Mouse (Mus musculus) cerebellum, adult 2 months (tissue): ENCODE data around the gene Hsd17b6. TPM values are rescaled to one million over a fixed set of nuclear protein-coding genes. Genes with fewer than 3 reads are reported as not detected.

ENCODE experiments used
- DNase-seq, 2 experiments: peaks; one replicate each; pipeline ENCODE4 v3.0.0; 2021
- H3K27ac ChIP-seq: fragments of 200-500 bp; 2 replicates; pipeline ENCODE4 v1.5.1; 2012; ENCODE audit warnings: low read length, control low read depth, inconsistent platforms; ENCODE audit not compliant: insufficient read depth
- H3K27me3 ChIP-seq: fragments of 200-500 bp; 2 replicates; pipeline ENCODE4 v1.6.1; 2012; ENCODE audit warnings: inconsistent platforms, mild to moderate bottlenecking, low read length, moderate library complexity; ENCODE audit not compliant: control insufficient read depth, insufficient read depth
- H3K4me1 ChIP-seq: fragments of 200-500 bp; 2 replicates; pipeline ENCODE4 v1.6.1; 2011; ENCODE audit warnings: low read length; ENCODE audit not compliant: control insufficient read depth, insufficient read depth
- H3K4me3 ChIP-seq: fragments of 200-500 bp; replicated peaks from 2 replicates; pipeline ENCODE3; 2011; ENCODE audit warnings: mild to moderate bottlenecking, low read depth, low read length, control low read depth; ENCODE audit not compliant: insufficient read depth
- CTCF ChIP-seq: fragments of 200-500 bp; IDR thresholded peaks from 2 replicates; pipeline ENCODE4 v1.5.1; 2011; ENCODE audit warnings: low read depth, mild to moderate bottlenecking, control low read depth, low read length, moderate library complexity, borderline replicate concordance; ENCODE audit not compliant: insufficient read depth
- POLR2A ChIP-seq: fragments of 200-500 bp; IDR thresholded peaks from 2 replicates; pipeline ENCODE4 v1.6.1; 2011; ENCODE audit warnings: low read length, control low read depth, borderline replicate concordance; ENCODE audit not compliant: insufficient read depth
- WGBS: fragments of 180-500 bp; shearing (Covaris S2); methylation state at CpG from one replicate; pipeline ENCODE4 v1.1.7; 2018; 5-methylcytosine and 5-hydroxymethylcytosine counted together
- polyA plus RNA-seq: library from polyadenylated mRNA; depleted of rRNA; stranded (reverse); fragments of >200 nt; gene quantifications from 2 replicates; pipeline ENCODE4 v1.2.3, GENCODE M21; 2012

Gene Hsd17b6
- polyA plus RNA-seq, 1 experiment, result not detected

- no peak for DNase-seq
- 88% methylated on average over 3 of the region's 3 CpGs for WGBS
- H3K27me3 ChIP-seq, result no peaks in the 10 kb centered on the region
- TF ChIP-seq CTCF (no peak), POLR2A (no peak)
- H3K4me3 ChIP-seq, result no peak overlapping the region
- H3K4me1 ChIP-seq, result peaks cover 5% of the 10 kb centered on the region
- H3K27ac ChIP-seq, result no peak overlapping the region
These were observed 35.1 kb upstream of the Hsd17b6 start for GRCm38 (mm10) chr10:128042466-128042865.

GRCm38 (mm10) chr10:128041636-128042035 is 34.2 kb upstream of the Hsd17b6 start:
- H3K4me1 ChIP-seq, result peaks cover 5% of the 10 kb centered on the region
- no peaks in the 10 kb centered on the region for H3K27me3 ChIP-seq
- WGBS, result 64% methylated on average over 4 of the region's 4 CpGs
- H3K4me3 ChIP-seq, result no peak overlapping the region
- no peak for DNase-seq
- TF ChIP-seq CTCF, result no peak
- no peak for TF ChIP-seq POLR2A
- H3K27ac ChIP-seq, result no peak overlapping the region

- TF ChIP-seq POLR2A (no peak), CTCF (no peak)
- Histone ChIP-seq H3K27ac (no peak overlapping the region), H3K4me3 (no peak overlapping the region), H3K4me1 (peaks cover 5% of the 10 kb centered on the region), H3K27me3 (no peaks in the 10 kb centered on the region)
- WGBS, result 82% methylated on average over 5 of the region's 5 CpGs
- DNase-seq, result no peak
These were observed 32.9 kb upstream of the Hsd17b6 start for GRCm38 (mm10) chr10:128040293-128040692.

GRCm38 (mm10) chr10:128039858-128040257 is 32.4 kb upstream of the Hsd17b6 start:
- peaks cover 5% of the 10 kb centered on the region for H3K4me1 ChIP-seq
- no peak overlapping the region for H3K27ac ChIP-seq
- WGBS, result 55% methylated on average over 3 of the region's 3 CpGs
- no peaks in the 10 kb centered on the region for H3K27me3 ChIP-seq
- no peak overlapping the region for H3K4me3 ChIP-seq
- TF ChIP-seq CTCF (no peak), POLR2A (no peak)
- DNase-seq, result no peak

- Histone ChIP-seq H3K27ac (no peak overlapping the region), H3K4me1 (peaks cover 5% of the 10 kb centered on the region), H3K27me3 (no peaks in the 10 kb centered on the region), H3K4me3 (no peak overlapping the region)
- WGBS, result 62% methylated on average over 5 of the region's 5 CpGs
- no peak for DNase-seq
- TF ChIP-seq CTCF, result no peak
- TF ChIP-seq POLR2A, result no peak
These were observed 31.8 kb upstream of the Hsd17b6 start for GRCm38 (mm10) chr10:128039167-128039566.

- no peaks in the 10 kb centered on the region for H3K27me3 ChIP-seq
- 48% methylated on average over 3 of the region's 3 CpGs for WGBS
- no peak overlapping the region for H3K27ac ChIP-seq
- H3K4me3 ChIP-seq, result no peak overlapping the region
- H3K4me1 ChIP-seq, result peaks cover 5% of the 10 kb centered on the region
- TF ChIP-seq POLR2A (no peak), CTCF (no peak)
- no peak for DNase-seq
These were observed 30.5 kb upstream of the Hsd17b6 start for GRCm38 (mm10) chr10:128037921-128038320.

GRCm38 (mm10) chr10:128036746-128037425 is 29.5 kb upstream of the Hsd17b6 start:
- Histone ChIP-seq H3K4me3 (peak overlapping the region; percentile 88), H3K27me3 (no peaks in the 10 kb centered on the region), H3K27ac (no peak overlapping the region), H3K4me1 (peaks cover 5% of the 10 kb centered on the region)
- TF ChIP-seq CTCF (no peak), POLR2A (no peak)
- peak; percentile 38 to 44 for DNase-seq
- WGBS, result 2% methylated on average over 10 of the region's 10 CpGs

- DNase-seq, result no peak
- H3K4me3 ChIP-seq, result no peak overlapping the region
- no peaks in the 10 kb centered on the region for H3K27me3 ChIP-seq
- H3K27ac ChIP-seq, result no peak overlapping the region
- no peaks in the 10 kb centered on the region for H3K4me1 ChIP-seq
- 76% methylated on average over 2 of the region's 2 CpGs for WGBS
- TF ChIP-seq POLR2A, result no peak
- TF ChIP-seq CTCF, result no peak
These were observed 23.4 kb upstream of the Hsd17b6 start for GRCm38 (mm10) chr10:128030860-128031259.
